Mouse (Mus musculus) urinary bladder, postnatal 25 days (tissue): ENCODE measurements at regions not wholly inside any gene's neighbourhood (a gene's known extent, or its start where the extent isn't known, plus 50 kb on each side); places are given as distances from the start of the nearest gene placed in this dataset.

Experiments
- DNase-seq: peaks from one replicate; pipeline ENCODE4 v3.0.0; 2022; ENCODE audit warnings: low spot score

DNA sequence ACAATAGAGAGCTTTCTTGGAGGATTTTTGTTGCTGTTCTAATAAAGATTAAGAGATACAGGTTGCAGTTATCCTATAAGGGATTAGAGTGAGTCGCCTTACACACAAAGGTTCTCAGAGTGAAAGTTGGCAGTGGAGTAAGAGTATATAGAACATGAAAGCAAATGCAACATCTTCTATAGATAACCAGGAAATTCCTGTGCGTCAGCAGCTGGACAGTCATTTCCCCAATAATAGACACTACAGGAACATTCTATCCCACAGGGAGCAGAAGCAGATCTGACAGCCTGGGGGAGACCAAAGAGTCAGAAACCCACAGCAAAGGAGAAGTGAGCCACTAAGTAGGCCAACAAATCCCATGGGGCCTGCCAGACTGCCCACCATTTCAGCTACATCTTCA is 348.7 kb downstream of the Elavl2 start:
- no peak for DNase-seq

DNA sequence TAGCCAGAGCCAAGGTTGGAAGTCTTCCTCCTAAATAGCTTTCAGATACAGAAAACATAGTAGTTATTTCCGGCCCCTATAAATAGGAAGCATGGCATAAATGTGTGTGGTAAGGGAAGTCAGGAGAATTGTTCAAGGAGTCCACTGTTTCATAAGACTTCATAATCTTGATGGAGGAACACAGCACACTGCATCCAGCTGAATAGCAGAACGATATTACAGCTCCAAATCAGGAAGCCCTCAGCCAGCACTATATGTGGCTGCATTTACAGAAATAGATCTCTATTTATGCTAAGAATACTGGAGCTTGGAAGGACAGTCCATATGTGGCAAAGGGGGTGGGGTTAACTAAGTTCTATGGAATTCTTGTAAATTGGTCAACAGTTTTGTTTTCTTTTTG is 371.1 kb downstream of the Elavl2 start:
- DNase-seq: no peak

DNA sequence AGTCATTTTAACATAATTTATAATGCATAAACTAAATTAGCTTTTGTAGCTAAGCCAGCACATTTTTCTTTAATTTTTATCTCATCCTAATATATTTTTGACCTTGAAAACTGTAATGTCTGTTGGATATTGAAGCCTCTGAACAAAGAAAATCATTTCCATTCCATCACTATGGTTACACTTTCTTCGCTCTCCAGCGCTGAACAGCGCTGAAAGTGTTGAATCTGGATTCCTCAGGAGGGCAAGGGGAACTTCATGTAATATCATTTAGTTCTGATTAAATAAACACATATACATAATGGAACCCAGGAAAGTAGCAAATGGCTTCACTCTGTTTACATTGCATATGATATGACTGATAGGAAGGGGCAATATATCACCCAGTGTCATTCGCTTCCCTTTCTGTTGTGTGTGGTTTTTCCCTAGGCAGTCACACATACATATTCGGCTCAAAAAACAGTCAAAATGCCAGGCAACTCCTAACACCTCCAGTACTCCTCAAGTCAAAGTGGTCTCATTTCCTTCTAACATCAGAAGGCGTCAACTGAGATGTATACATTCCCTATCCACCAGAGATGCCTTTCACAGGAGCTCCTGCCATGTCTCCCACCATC is 372.5 kb downstream of the Elavl2 start:
- no peak for DNase-seq

DNA sequence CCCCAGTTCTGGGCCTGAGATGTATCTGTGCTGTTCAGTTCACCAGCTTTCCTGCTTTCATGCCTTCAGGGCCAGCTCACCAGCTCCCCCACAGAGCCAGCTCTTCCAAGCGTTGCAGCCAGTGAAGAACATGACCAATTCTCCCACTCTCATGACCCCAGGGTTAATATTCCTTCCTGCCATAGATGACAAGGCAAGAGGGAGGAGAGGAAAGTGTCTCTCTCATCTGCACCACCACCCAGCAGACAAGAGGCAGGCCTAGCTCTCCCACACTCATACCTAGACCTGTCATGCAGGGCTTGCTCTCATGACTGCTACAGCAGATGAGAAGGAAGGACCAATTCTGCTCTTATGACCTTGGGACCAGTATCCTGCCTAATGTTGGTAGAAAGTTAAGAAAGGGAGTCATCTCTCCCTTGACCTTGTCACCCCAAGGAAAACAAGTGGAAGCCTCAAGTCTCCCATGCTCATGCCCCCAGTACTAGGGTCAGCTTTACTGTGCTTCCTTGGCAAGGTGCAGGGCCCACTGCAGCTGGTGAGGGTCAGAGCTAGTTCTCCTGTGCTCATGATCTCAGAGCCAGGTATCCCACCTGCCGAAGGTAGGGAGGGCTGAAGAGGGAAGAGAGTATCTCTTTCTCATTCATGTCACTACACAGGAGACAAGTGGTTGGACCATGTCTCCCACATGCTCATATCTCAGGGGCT is 404.0 kb downstream of the Elavl2 start:
- DNase-seq: no peak

DNA sequence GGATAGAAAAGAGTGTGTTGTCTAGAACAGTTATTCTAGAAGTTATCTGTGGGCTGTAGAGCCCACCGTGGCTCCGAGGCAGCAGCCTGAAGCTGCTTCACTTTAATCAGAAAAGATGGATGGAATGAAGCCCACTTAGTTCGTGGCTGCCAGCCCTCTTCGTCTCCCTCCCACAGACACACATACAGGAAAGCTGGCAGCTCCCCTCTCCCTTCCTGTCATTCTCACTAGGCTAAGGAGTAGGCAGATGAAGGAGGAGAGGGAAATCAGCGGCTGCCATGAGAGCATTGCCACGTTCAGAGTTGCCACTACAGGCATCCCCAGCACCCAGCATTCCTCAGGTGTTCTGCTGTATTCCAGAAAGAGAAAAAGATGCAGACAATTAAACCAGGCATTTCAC is 435.9 kb downstream of the Elavl2 start:
- DNase-seq: no peak

DNA sequence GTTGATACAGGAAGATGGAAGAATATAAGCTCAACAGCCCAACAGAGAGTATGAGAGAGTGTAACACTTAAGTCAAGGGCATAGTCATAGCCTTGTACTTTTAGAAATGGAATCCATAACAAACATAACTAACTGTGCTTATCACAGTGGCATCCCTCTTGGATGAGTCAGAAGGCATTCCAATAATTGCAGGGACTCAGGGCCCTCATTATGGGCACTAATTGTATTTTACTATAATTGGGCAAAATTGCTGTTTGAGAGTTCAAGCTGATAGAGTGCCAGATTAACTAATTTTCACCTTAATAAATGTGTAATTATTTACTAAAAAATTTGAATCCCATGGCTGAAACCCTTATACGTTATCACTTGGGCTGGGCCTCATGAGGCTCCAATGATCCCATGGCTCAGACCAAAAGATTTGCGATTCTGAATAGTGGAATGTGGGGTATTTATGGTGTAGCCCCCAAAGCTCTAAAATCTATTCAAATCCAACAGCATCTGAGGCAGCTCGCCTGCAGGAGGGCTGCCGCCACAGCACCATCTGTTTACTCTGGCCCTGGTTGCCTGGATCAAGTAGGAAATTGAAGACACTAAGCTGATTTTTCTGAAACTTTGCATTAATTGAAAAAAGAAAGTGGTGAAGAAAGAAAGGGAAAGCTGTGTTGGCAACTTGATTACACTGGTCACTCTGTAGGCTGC is 456.7 kb downstream of the Elavl2 start:
- no peak for DNase-seq

DNA sequence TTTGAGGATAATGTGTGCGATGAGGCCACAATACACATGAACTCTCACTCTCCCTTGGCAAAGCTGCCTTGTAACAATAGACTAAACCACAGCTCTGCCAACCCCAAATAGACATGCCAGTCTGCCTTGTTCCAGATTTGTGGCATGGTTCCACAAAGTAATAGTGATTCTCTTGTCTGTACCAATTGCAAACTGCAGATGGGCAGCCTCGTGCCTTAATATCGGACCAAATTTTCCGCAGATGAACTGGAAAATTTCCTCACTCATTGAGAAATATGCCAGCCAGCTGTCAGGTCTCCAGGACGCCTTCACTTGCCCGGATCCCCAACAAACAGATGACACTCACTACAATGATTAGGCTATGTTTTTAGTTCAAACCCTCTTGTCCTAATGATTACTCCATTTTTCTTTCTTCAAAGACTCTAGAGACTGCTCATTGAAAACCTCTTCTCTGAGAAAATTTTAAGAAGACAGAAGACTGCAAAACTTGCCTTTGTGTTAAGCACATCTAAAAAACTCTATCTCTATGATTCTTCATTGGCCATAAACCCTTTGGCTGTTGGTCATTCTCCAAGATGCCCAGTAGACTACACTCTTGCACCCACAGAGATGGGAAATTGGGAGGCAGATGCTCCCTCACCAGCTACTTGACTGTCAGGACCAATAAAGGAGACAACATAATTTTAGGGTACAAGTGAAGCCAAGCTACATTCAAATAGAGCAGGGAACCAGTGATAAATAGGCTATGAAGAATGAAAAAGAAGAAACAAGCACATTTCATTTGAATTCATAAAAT is 483.1 kb downstream of the Elavl2 start:
- DNase-seq: no peak

DNA sequence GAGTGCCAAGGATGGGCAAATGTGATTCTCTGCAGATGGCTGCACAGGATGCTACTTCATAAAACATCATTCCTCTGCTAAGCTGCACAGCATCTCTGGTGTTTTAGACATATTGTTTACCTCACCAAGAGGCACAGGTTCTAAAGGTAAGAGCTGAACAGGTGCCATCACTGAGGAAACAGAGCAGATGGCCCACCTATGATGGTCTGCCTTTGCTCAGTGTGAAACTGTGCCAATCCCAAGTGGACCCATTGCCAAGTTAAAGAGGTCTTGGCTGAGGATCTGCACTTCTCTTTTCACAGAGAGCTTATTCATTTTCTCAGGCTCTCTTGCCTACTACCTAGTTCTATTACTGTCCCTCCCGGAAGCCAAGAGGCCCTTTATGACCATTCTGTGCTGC is 494.3 kb downstream of the Elavl2 start:
- no peak for DNase-seq

DNA sequence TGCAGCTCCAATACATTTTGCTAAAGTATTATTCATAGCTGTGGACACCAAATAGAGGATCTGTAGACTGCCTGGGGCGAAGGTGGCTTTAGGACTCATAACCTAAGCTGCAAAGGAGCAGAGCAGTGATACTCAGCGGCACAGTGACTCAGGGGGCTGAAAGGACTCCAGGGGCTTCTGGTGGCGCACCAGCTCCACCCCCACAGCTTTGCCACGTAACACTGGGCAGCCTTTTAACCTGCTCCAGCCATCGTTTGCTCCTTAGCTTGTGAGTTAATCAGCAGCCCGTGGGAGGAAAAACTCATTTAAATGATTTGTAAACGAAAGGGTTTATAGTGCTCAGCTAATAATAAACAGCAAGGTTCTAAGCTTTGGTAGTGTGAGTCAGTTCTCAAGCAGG is 532.4 kb downstream of the Elavl2 start:
- no peak for DNase-seq

DNA sequence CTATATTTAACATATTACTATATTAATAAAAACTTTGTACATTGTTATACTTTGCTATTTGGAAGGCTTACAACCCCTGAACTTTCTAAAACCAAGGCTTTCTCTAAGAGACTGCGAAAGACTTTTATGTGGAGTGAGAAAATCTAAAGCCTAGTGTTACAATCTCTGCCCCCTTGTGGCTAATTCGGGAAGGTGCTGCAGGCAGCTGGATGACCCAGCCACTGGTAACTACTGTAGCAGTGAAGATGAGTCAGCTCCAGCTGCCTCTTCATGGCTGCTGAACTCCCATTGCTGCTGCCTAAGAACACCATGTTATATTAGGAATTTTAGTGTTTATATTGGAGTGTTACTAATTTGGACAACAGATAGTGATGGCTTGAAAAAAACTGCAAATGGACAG is 539.7 kb downstream of the Elavl2 start:
- no peak for DNase-seq

DNA sequence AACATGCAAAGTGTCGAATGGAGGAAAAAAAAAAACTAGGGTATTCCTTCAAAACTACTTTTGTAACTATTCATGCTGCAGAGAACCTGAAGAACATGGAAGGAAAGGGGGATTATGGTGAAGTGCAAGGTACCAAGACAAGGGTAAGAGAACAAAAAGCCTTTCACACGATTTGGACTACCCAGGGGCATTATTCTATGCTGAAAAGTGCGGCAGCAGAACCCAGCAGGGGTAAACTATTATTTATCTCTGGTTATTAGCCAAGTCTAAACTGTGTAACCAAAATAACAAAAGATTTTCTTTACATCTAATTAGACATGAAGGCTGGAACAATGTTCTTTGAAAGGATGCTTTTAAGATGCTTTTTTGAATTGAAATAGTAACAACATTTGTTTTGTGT is 560.8 kb downstream of the Elavl2 start:
- no peak for DNase-seq

DNA sequence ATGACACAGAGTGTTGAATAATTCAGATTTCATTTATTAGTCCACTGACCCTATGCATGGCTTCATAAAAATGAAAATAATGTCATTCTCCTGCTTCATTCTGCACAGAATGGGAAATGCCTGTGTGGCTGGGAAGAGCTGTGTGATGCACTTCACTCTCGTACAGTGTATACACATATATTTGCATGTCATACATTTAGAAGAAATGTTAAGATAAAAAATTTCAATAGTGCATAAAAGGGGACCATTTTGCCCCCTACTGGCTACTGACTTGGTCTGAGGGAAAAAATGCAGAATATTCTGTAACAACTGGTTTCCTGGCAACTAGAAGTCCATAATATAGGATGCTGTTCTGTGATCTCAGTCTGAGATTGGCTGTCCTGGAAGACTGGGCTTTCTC is 580.5 kb downstream of the Zfp352 start:
- DNase-seq: no peak

DNA sequence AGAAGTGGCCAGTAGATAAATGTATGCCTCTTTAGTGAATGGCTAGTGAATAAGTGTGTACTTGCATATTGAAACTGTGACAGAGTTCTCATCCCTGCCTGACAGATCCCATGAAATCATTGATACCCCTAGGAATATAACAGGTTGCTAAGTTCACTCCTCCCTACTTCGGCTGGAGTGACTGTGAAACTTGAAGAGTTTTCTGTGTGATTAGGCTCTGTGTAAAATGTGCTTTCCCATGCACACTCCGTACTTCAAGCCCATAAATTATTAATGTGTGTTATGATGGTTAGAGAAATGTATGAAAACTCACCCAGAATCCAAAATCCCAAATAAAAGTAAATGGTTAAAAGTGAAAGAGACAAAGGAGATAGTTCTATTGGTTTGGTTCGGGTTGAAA is 580.0 kb downstream of the Zfp352 start:
- no peak for DNase-seq

DNA sequence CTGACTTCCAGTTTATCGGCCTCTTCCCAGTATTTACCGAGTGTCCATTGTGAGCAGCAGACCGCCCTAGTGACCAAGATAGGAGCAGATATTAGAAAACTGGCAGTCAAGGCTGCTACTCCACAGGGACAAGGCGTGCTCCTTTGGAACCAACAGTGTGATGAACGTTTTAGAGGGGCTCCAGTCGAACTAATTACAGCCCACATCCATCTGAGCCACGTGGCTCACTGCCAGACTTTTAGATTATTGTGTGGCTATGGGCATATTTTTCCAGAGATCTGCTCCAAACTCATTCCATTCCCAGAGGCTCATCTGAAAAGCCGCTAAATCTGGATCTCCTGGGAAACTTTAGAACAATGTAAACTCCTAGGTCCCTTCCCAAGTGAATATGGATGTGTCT is 578.9 kb downstream of the Zfp352 start:
- DNase-seq: no peak
